8 mouse cellular contexts compared by ENCODE assay signal in genomic region chr5:134341321-134341720, GRCm38 (mm10). TPM values are rescaled to one million over a fixed set of nuclear protein-coding genes. Genes with fewer than 3 reads are reported as not detected.
DNase-seq lines count a peak whose midpoint lies in the region; ATAC-seq and TF ChIP-seq lines count a peak whose summit lies in the region.

No protein-coding gene starts in this region.

- no peaks in the 10 kb centered on the region for H3K27me3 ChIP-seq in embryonic facial prominence, embryonic 11.5 days (ENCODE audit: control insufficient read depth, insufficient read depth, low read length)
- no peaks in the 10 kb centered on the region for H3K27me3 ChIP-seq in embryonic facial prominence, embryonic 10.5 days (replicated peaks; ENCODE audit: low read depth, poor library complexity, severe bottlenecking)
- no peaks in the 10 kb centered on the region for H3K27me3 ChIP-seq in liver, postnatal 0 days (ENCODE audit: insufficient read depth, low read length)
- no peaks in the 10 kb centered on the region for H3K27me3 ChIP-seq in myocyte (ENCODE audit: control insufficient read depth, insufficient read depth, insufficient read length)

- H3K9ac ChIP-seq in embryonic facial prominence, embryonic 11.5 days (replicated peaks; ENCODE audit: low read length): no peak overlapping the region
- H3K9ac ChIP-seq in liver, postnatal 0 days (replicated peaks): no peak overlapping the region

- H3K4me3 ChIP-seq in embryonic facial prominence, embryonic 11.5 days (ENCODE audit: low read depth, low read length): no peak overlapping the region
- no peak overlapping the region for H3K4me3 ChIP-seq in embryonic facial prominence, embryonic 10.5 days
- no peak overlapping the region for H3K4me3 ChIP-seq in liver, postnatal 0 days (ENCODE audit: low read depth, low read length)
- H3K4me3 ChIP-seq in myocyte: no peak overlapping the region

- H3K79me2 ChIP-seq in myocyte (ENCODE audit: control insufficient read depth, insufficient read depth): no peaks in the 10 kb centered on the region

- TF ChIP-seq POLR2A in myocyte (IDR thresholded peaks at IDR 0.05; ENCODE audit: insufficient read length, low read depth): no peak

- peak; percentile 67 for DNase-seq in embryonic facial prominence, embryonic 11.5 days (ENCODE audit: low spot score)
- DNase-seq in embryonic facial prominence, embryonic 10.5 days (ENCODE audit: low spot score): no peak
- DNase-seq in liver, postnatal 0 days: no peak
- DNase-seq in liver: no peak
- peak; percentile 26 for DNase-seq in T-cell, adult 2 months (ENCODE audit: low spot score)
- DNase-seq in cerebellum, adult 8-10 months: no peak
- no peak for DNase-seq in layer of hippocampus, adult 9-10 months (ENCODE audit: low spot score)

- peak; percentile 65 for TF ChIP-seq CTCF in liver, postnatal 0 days (IDR thresholded peaks at IDR 0.05; ENCODE audit: low read depth)

- no peak overlapping the region for H3ac ChIP-seq in myocyte (ENCODE audit: control insufficient read depth, insufficient read length)

- H3K4me1 ChIP-seq in embryonic facial prominence, embryonic 11.5 days (ENCODE audit: control insufficient read depth, insufficient read depth, low read length): no peaks in the 10 kb centered on the region
- H3K4me1 ChIP-seq in embryonic facial prominence, embryonic 10.5 days: peaks cover 8% of the 10 kb centered on the region
- H3K4me1 ChIP-seq in liver, postnatal 0 days (ENCODE audit: insufficient read depth): 0 out of 2 replicates have a peak, but pooled peaks cover 3% of the 10 kb centered on the region

- no peak for ATAC-seq in embryonic facial prominence, embryonic 11.5 days (replicated peaks; ENCODE audit: insufficient number of reproducible peaks, low FRiP score, low TSS enrichment, low read depth)
- ATAC-seq in liver, postnatal 0 days: no peak

- WGBS in embryonic facial prominence, embryonic 11.5 days: 78% methylated on average over 10 of the region's 10 CpGs
- WGBS in embryonic facial prominence, embryonic 10.5 days: 75% methylated on average over 10 of the region's 10 CpGs
- WGBS in liver, postnatal 0 days (ENCODE audit: insufficient replicate concordance): 60% methylated on average over 10 of the region's 10 CpGs

- H3K4me2 ChIP-seq in embryonic facial prominence, embryonic 11.5 days (ENCODE audit: low read depth, low read length): no peak overlapping the region
- no peak overlapping the region for H3K4me2 ChIP-seq in liver, postnatal 0 days (ENCODE audit: low read depth, low read length)
- no peak overlapping the region for H3K4me2 ChIP-seq in myocyte (ENCODE audit: low read depth)

- H3K9me3 ChIP-seq in embryonic facial prominence, embryonic 11.5 days (replicated peaks; ENCODE audit: control insufficient read depth, low read length): no peaks in the 10 kb centered on the region
- H3K9me3 ChIP-seq in embryonic facial prominence, embryonic 10.5 days: no peaks in the 10 kb centered on the region
- no peaks in the 10 kb centered on the region for H3K9me3 ChIP-seq in liver, postnatal 0 days (ENCODE audit: low read length)

- no peaks in the 10 kb centered on the region for H3K36me3 ChIP-seq in embryonic facial prominence, embryonic 11.5 days (replicated peaks; ENCODE audit: control insufficient read depth, insufficient read depth, low read depth, low read length)
- H3K36me3 ChIP-seq in embryonic facial prominence, embryonic 10.5 days (replicated peaks): no peaks in the 10 kb centered on the region
- H3K36me3 ChIP-seq in liver, postnatal 0 days (replicated peaks; ENCODE audit: insufficient read depth, low read length): no peaks in the 10 kb centered on the region
- H3K36me3 ChIP-seq in myocyte (ENCODE audit: control insufficient read depth, insufficient read depth): no peaks in the 10 kb centered on the region

- H3K27ac ChIP-seq in embryonic facial prominence, embryonic 11.5 days (replicated peaks; ENCODE audit: low read depth, low read length): no peak overlapping the region
- no peak overlapping the region for H3K27ac ChIP-seq in embryonic facial prominence, embryonic 10.5 days (replicated peaks)
- no peak overlapping the region for H3K27ac ChIP-seq in liver, postnatal 0 days (ENCODE audit: low read depth)

- TF ChIP-seq EP300 in liver, postnatal 0 days (IDR thresholded peaks at IDR 0.05; ENCODE audit: low read depth): no peak

TF ChIP-seq in myocyte, 11 proteins besides CTCF, POLR2A, EP300 and RAD21:
- TF ChIP-seq TCF12 (IDR thresholded peaks at IDR 0.05; ENCODE audit: insufficient read depth, poor library complexity, severe bottlenecking) (no peak), USF1 (IDR thresholded peaks at IDR 0.05; ENCODE audit: low read depth) (peak; percentile 81)

RNA-seq across cellular contexts. Expression of gene Gtf2i, which starts 26.8 kb away (rescaled TPM):
- polyA plus RNA-seq in embryonic facial prominence, embryonic 11.5 days (2014; fragmentation: Nextera tagmentation; extraction: Ambion mirVana): 186 and 193 TPM in 2 replicates
- polyA plus RNA-seq in embryonic facial prominence, embryonic 10.5 days (2016; fragmentation: Nextera tagmentation; extraction: Ambion mirVana): 200 and 207 TPM in 2 replicates
- 29.8 and 34.7 TPM in 2 replicates for polyA plus RNA-seq in liver, postnatal 0 days (2015; fragmentation: Nextera tagmentation; extraction: Ambion mirVana)
- 79.7 TPM for polyA plus RNA-seq in myocyte (2012; fragmentation: generic; extraction: Trizol)

Comparison
In these comparisons a context has a peak if more than half of its experiments do, and no peak if none do; other contexts are left out.
1. DNase-seq: peak in embryonic facial prominence, embryonic 11.5 days (single experiment) and T-cell, adult 2 months (single experiment); none in embryonic facial prominence, embryonic 10.5 days (single experiment), liver, postnatal 0 days (single experiment), liver (single experiment), cerebellum, adult 8-10 months (single experiment) and layer of hippocampus, adult 9-10 months (single experiment).